Mouse (Mus musculus) stomach, postnatal 0 days (tissue): ENCODE results near the gene Cd209d. TPM values are rescaled to one million over a fixed set of nuclear protein-coding genes. Genes with fewer than 3 reads are reported as not detected.
"Not testable (repeated sequence)": the region's sequence is repeated elsewhere in the genome, so short reads cannot be mapped to it uniquely, and the experiment has no call there.

ENCODE experiments used
- ATAC-seq: fragments of 200-750 bp; cut with Nextera tagmentation; 2 replicates; pipeline ENCODE4 v1.8.0; 2017; ENCODE audit not compliant: low FRiP score, low TSS enrichment
- DNase-seq: peaks from one replicate; pipeline ENCODE4 v3.0.0-alpha.2; 2016; ENCODE audit warnings: low spot score
- H3K27ac ChIP-seq: fragments of 300-500 bp; sonication (generic); replicated peaks from 2 replicates; pipeline ENCODE4 v1.5.1; 2014; ENCODE audit warnings: mild to moderate bottlenecking, control low read depth
- H3K27me3 ChIP-seq: fragments of 300-500 bp; sonication (generic); 2 replicates; pipeline ENCODE4 v1.6.1; 2014; ENCODE audit warnings: low read length; ENCODE audit not compliant: control insufficient read depth, insufficient read depth
- H3K36me3 ChIP-seq: fragments of 300-500 bp; sonication (generic); 2 replicates; pipeline ENCODE4 v1.6.1; 2014; ENCODE audit warnings: low read length, mixed read lengths; ENCODE audit not compliant: control insufficient read depth, insufficient read depth
- H3K4me1 ChIP-seq: fragments of 300-500 bp; sonication (generic); replicated peaks from 2 replicates; pipeline ENCODE4 v1.6.1; 2014; ENCODE audit warnings: antibody characterized with exemption; ENCODE audit not compliant: control insufficient read depth, insufficient read depth
- H3K4me2 ChIP-seq: fragments of 300-500 bp; sonication (generic); replicated peaks from 2 replicates; pipeline ENCODE4 v1.6.1; 2014; ENCODE audit warnings: low read depth, mild to moderate bottlenecking, control low read depth, moderate library complexity
- H3K4me3 ChIP-seq: fragments of 300-500 bp; sonication (generic); 2 replicates; pipeline ENCODE4 v1.5.1; 2014; ENCODE audit warnings: low read depth, low read length, control low read depth
- H3K9ac ChIP-seq: fragments of 300-500 bp; sonication (generic); 2 replicates; pipeline ENCODE4 v1.6.1; 2014; ENCODE audit warnings: mild to moderate bottlenecking, low read length, control low read depth, mixed read lengths
- H3K9me3 ChIP-seq: fragments of 300-500 bp; sonication (generic); 2 replicates; pipeline ENCODE4 v1.6.1; 2016; ENCODE audit warnings: low read length; ENCODE audit not compliant: control insufficient read depth
- CTCF ChIP-seq: IDR thresholded peaks from 2 replicates; pipeline ENCODE4 v1.5.1; 2016; ENCODE audit warnings: antibody characterized with exemption, low read depth, mild to moderate bottlenecking, moderate library complexity
- EP300 ChIP-seq: optimal IDR thresholded peaks from 2 replicates; pipeline ENCODE3; 2016; ENCODE audit warnings: antibody characterized with exemption
- WGBS: fragments of 180-500 bp; shearing (Covaris S2); extraction: QIAGEN DNeasy Blood & Tissue Kit; methylation state at CpG from one replicate; pipeline ENCODE4 v1.1.7; 2014; 5-methylcytosine and 5-hydroxymethylcytosine counted together
- polyA plus RNA-seq: library from polyadenylated mRNA; unstranded; fragments of >200 nt; fragmentation: Nextera tagmentation; extraction: Ambion mirVana; gene quantifications from 2 replicates; pipeline ENCODE4 v1.2.1, GENCODE M21; 2015

Gene Cd209d
- polyA plus RNA-seq = not detected in 2 replicates

DNA sequence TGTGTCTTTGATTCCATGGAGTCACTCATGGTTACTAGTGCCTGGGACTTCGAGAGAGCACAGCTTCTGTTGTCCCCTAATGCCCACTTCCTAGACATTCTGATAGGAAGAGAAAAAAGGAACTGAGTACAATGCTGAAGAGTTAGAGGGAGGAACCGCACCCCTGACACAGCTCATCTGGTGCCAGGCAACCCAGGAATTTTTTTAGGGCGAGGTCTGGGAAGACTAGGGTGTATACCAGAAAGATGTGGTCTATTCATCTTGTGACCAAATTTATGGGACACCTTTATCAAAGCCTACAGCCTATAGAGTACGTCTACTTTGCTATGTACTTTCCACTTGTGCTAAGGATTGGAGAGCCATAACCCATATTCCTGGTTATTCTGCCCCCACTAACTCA lies at the start of gene Cd209d:
Gene Cd209d (minus strand): TSS at position 101 of the 400 bp plus-strand sequence.
- H3K36me3 ChIP-seq = no peaks in the 10 kb centered on the region
- H3K9ac ChIP-seq = no peak within 1 kb of the TSS
- WGBS = 68% methylated on average over 4 of the region's 4 CpGs
- no peak for TF ChIP-seq EP300
- no peak within 1 kb of the TSS for H3K27ac ChIP-seq
- H3K4me2 ChIP-seq = no peak within 1 kb of the TSS
- no peaks in the 10 kb centered on the region for H3K9me3 ChIP-seq
- ATAC-seq (no peak), DNase-seq (no peak)
- no peak within 1 kb of the TSS for H3K4me3 ChIP-seq
- no peaks in the 10 kb centered on the region for H3K4me1 ChIP-seq
- H3K27me3 ChIP-seq = no peaks in the 10 kb centered on the region

DNA sequence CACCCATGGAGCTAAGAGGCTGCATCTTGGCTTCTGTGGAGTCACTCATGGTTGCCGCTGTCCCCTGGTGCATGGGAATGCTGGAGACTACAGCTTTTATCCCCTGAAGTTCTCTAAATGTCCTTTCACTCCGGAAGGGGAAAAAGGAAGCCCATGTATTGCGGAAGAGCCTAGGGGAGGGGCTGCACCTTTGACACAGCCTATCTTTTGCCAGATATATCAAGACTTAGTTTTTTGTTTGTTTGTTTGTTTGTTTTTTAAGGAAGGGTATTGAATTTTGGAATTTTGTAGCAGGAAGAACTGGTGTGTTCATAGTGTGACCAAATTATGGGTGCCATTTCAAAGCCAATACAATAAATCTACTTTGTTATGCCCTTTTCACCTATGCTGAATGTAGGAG lies 48.4 kb upstream of the Cd209d start, which contains the start of gene Cd209b:
Gene Cd209b (minus strand): TSS at position 101 of the 400 bp plus-strand sequence.
- 85% methylated on average over 3 of the region's 3 CpGs for WGBS
- no peak for DNase-seq
- TF ChIP-seq EP300 (no peak), CTCF (no peak)
- Histone ChIP-seq H3K36me3 (no peaks in the 10 kb centered on the region), H3K4me2 (no peak within 1 kb of the TSS), H3K4me3 (no peak within 1 kb of the TSS), H3K27ac (no peak within 1 kb of the TSS), H3K27me3 (no peaks in the 10 kb centered on the region), H3K4me1 (no peaks in the 10 kb centered on the region), H3K9ac (no peak within 1 kb of the TSS), H3K9me3 (no peaks in the 10 kb centered on the region)
- ATAC-seq = no peak

DNA sequence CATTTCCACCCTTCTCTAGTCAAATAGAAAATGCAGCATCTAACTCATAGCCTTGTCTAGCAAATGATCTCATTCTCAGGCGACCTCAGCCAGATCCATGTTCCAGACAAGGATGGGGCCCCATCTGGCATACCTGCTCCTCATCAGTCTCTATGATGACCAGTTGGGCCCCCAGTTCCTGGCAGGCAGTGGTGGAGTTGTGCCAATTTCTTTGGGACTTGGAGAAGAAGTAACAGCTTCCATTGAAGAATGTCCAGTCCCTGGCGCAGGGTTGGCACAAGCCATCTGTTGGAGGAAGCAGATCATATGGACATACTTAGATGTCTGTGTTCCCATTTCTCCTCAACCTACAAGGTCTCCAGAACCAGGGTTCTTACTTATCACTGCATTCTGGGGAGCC lies 2.2 kb downstream of the Cd209d start:
- no peaks in the 10 kb centered on the region for H3K9me3 ChIP-seq
- H3K36me3 ChIP-seq = no peaks in the 10 kb centered on the region
- ATAC-seq = no peak
- H3K9ac ChIP-seq = no peak overlapping the region
- TF ChIP-seq CTCF (no peak), EP300 (no peak)
- 74% methylated on average over 2 of the region's 2 CpGs for WGBS
- DNase-seq = no peak
- no peaks in the 10 kb centered on the region for H3K27me3 ChIP-seq
- H3K27ac ChIP-seq = no peak overlapping the region
- H3K4me1 ChIP-seq = no peaks in the 10 kb centered on the region
- H3K4me3 ChIP-seq = no peak overlapping the region
- H3K4me2 ChIP-seq = no peak overlapping the region

DNA sequence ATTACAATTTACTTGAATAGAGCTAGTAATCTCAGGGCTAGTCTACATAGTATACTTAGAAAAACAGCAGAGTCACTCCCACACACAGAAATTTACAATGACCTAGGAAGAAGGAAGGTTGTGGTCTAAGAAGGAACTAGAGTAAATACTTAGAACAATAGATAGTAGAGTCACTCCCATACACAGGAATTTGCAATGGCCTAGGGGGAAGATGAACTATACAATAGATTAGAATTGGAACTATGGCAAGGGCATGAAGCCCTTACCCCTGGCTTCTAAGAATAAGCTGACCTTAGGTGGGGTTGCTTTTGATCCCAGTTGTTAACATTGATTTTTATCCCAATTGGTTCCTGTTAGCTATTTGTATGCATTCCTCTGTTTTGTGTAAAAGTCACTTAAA lies 15.6 kb downstream of the Cd209d start:
- not testable (repeated sequence) for H3K36me3 ChIP-seq, H3K9me3 ChIP-seq, H3K9ac ChIP-seq, H3K27me3 ChIP-seq, H3K4me2 ChIP-seq, H3K4me3 ChIP-seq, H3K27ac ChIP-seq, DNase-seq, ATAC-seq, H3K4me1 ChIP-seq

DNA sequence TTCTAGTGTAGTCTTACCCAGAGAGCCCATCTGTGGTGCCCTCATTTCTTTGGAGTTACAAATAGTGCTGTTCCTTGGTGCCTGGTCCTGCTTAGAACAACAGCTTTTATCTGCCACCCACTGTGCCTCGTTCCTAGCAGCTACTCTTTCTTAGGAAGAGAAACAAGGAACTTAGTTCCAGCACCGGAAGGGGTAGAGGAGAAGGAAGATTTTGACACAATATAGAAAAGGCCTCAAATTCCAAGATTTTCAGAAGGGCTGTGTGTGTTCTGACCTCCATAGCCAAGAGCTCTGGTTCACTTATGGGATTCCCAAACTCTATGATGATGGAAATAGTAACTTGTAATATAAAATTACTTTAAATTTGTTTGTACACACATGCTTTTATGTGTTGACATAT lies 24.1 kb downstream of the Cd209d start, which contains the start of gene Cd209e:
Gene Cd209e (minus strand): TSS at position 101 of the 400 bp plus-strand sequence.
- WGBS = 69% methylated on average over 2 of the region's 2 CpGs
- Histone ChIP-seq H3K27ac (no peak within 1 kb of the TSS), H3K4me3 (no peak within 1 kb of the TSS), H3K9me3 (no peaks in the 10 kb centered on the region), H3K4me1 (no peaks in the 10 kb centered on the region), H3K9ac (no peak within 1 kb of the TSS), H3K27me3 (no peaks in the 10 kb centered on the region), H3K36me3 (no peaks in the 10 kb centered on the region), H3K4me2 (no peak within 1 kb of the TSS)
- DNase-seq = no peak
- no peak for ATAC-seq
- TF ChIP-seq CTCF = no peak

Other genes with a start within 250 kb of the Cd209d start
- 111 and 121 TPM in 2 replicates for gene Stxbp2, start 247.6 kb downstream of the Cd209d start, polyA plus RNA-seq
- not detected in 2 replicates for gene Retn, start 222.8 kb downstream of the Cd209d start, polyA plus RNA-seq
- gene Mcemp1, start 212.8 kb downstream of the Cd209d start, polyA plus RNA-seq = 0.11 and 0.15 TPM in 2 replicates
- 3.4 and 5.3 TPM in 2 replicates for gene Fcor, start 206.2 kb downstream of the Cd209d start, polyA plus RNA-seq
- gene Trappc5, start 202.3 kb downstream of the Cd209d start, polyA plus RNA-seq = 26.6 and 27.9 TPM in 2 replicates
- 0.44 and 0.47 TPM in 2 replicates for gene Fcer2a, start 184.4 kb downstream of the Cd209d start, polyA plus RNA-seq
- gene Clec4g, start 157.9 kb downstream of the Cd209d start, polyA plus RNA-seq = 0.10 and 0.21 TPM in 2 replicates
- gene Cd209a, start 129.6 kb downstream of the Cd209d start, polyA plus RNA-seq = 0.11 and 0.16 TPM in 2 replicates
- not detected in 2 replicates for gene Cd209e, start 24.2 kb downstream of the Cd209d start, polyA plus RNA-seq
- 0.10 TPM in 1 of 2 replicates, not detected in the other for gene Cd209b, start 48.3 kb upstream of the Cd209d start, polyA plus RNA-seq
- 0.06 and 0.21 TPM in 2 replicates for gene Cd209c, start 76.2 kb upstream of the Cd209d start, polyA plus RNA-seq
- gene Cd209f, start 227.3 kb upstream of the Cd209d start, polyA plus RNA-seq = 0.45 and 0.50 TPM in 2 replicates